ENCODE assay signal across 13 mouse cellular contexts in genomic region chr13:84066960-84067665, GRCm38 (mm10).
DNase-seq lines count a peak whose midpoint lies in the region; ATAC-seq lines count a peak whose summit lies in the region.
"Had no signal": no experiment of that assay in that cellular context is flagged by ENCODE, and none has a peak within 500 bp of the region (broad histone marks: within the 10 kb centered on the region; RNA-seq: fewer than 3 reads in every experiment).

No protein-coding gene starts in this region.

- H3K27me3 ChIP-seq in forebrain, embryonic 12.5 days = no peaks in the 10 kb centered on the region
- H3K27me3 ChIP-seq in hindbrain, embryonic 16.5 days (replicated peaks; ENCODE audit: control insufficient read depth, insufficient read depth, low read length) = no peaks in the 10 kb centered on the region
- no peaks in the 10 kb centered on the region for H3K27me3 ChIP-seq in neural tube, embryonic 14.5 days (ENCODE audit: control insufficient read depth, insufficient read depth, low read length)
- H3K27me3 ChIP-seq: limb, embryonic 13.5 days had no signal

- H3K27ac ChIP-seq in forebrain, embryonic 12.5 days = peak overlapping the region; percentile 96
- peak overlapping the region; percentile 87 for H3K27ac ChIP-seq in hindbrain, embryonic 16.5 days (ENCODE audit: low read depth, low read length)
- peak overlapping the region; percentile 90 for H3K27ac ChIP-seq in neural tube, embryonic 14.5 days (ENCODE audit: low read depth, low read length)
- H3K27ac ChIP-seq: limb, embryonic 13.5 days had no signal

- no peak for DNase-seq in frontal cortex, postnatal 36 days (ENCODE audit: low spot score in 2 of 2)
- DNase-seq in left cerebral cortex, adult 18-20 months (ENCODE audit: low spot score in 2 of 2) = no peak
- no peak for DNase-seq in lung, postnatal 25 days (ENCODE audit: low spot score)
- DNase-seq in ovary, postnatal 36 days (ENCODE audit: low spot score) = no peak
- DNase-seq: heart, adult 11 months; kidney, adult 9 months; lung, adult 2 months; thymus, adult 2 months had no signal

- peaks cover 46% of the 10 kb centered on the region for H3K4me1 ChIP-seq in forebrain, embryonic 12.5 days
- H3K4me1 ChIP-seq in hindbrain, embryonic 16.5 days (ENCODE audit: control insufficient read depth, insufficient read depth, low read depth, low read length) = peaks cover 11% of the 10 kb centered on the region
- H3K4me1 ChIP-seq in neural tube, embryonic 14.5 days (ENCODE audit: control insufficient read depth, insufficient read depth, low read length) = peaks cover 22% of the 10 kb centered on the region; the same call in 1 of the 2 replicates
- H3K4me1 ChIP-seq: limb, embryonic 13.5 days had no signal

- no peaks in the 10 kb centered on the region for H3K9me3 ChIP-seq in forebrain, embryonic 12.5 days
- H3K9me3 ChIP-seq in hindbrain, embryonic 16.5 days (ENCODE audit: control insufficient read depth, low read length) = no peaks in the 10 kb centered on the region
- no peaks in the 10 kb centered on the region for H3K9me3 ChIP-seq in neural tube, embryonic 14.5 days (ENCODE audit: control insufficient read depth, low read length)
- H3K9me3 ChIP-seq: limb, embryonic 13.5 days had no signal

- H3K4me3 ChIP-seq in forebrain, embryonic 12.5 days (replicated peaks) = no peak overlapping the region
- no peak overlapping the region for H3K4me3 ChIP-seq in hindbrain, embryonic 16.5 days (ENCODE audit: low read length)
- H3K4me3 ChIP-seq in neural tube, embryonic 14.5 days (ENCODE audit: low read depth, low read length) = no peak overlapping the region
- H3K4me3 ChIP-seq: limb, embryonic 13.5 days had no signal

- H3K36me3 ChIP-seq in forebrain, embryonic 12.5 days (replicated peaks) = no peaks in the 10 kb centered on the region
- H3K36me3 ChIP-seq in hindbrain, embryonic 16.5 days (ENCODE audit: control insufficient read depth, insufficient read depth, low read length) = no peaks in the 10 kb centered on the region
- no peaks in the 10 kb centered on the region for H3K36me3 ChIP-seq in neural tube, embryonic 14.5 days (ENCODE audit: control insufficient read depth, insufficient read depth, low read length)
- H3K36me3 ChIP-seq: limb, embryonic 13.5 days had no signal

- peak overlapping the region; percentile 36; the same call in 1 of the 2 replicates for H3K9ac ChIP-seq in forebrain, embryonic 12.5 days
- H3K9ac ChIP-seq in hindbrain, embryonic 16.5 days (ENCODE audit: low read depth, low read length) = peak overlapping the region; percentile 45; the same call in 1 of the 2 replicates
- 0 out of 2 replicates have a peak overlapping the region, but pooled peaks have one; percentile 2 for H3K9ac ChIP-seq in neural tube, embryonic 14.5 days (replicated peaks; ENCODE audit: low read depth, low read length)
- H3K9ac ChIP-seq: limb, embryonic 13.5 days had no signal

- WGBS in forebrain, embryonic 12.5 days = 22% methylated on average over 4 of the region's 4 CpGs
- WGBS in hindbrain, embryonic 16.5 days = 20% methylated on average over 4 of the region's 4 CpGs
- WGBS in neural tube, embryonic 14.5 days = 26% methylated on average over 4 of the region's 4 CpGs

- H3K4me2 ChIP-seq in forebrain, embryonic 12.5 days = peak overlapping the region; percentile 34
- peak overlapping the region; percentile 38 for H3K4me2 ChIP-seq in hindbrain, embryonic 16.5 days (ENCODE audit: low read length)
- H3K4me2 ChIP-seq in neural tube, embryonic 14.5 days (ENCODE audit: low read depth, low read length) = peak overlapping the region; percentile 40
- H3K4me2 ChIP-seq: limb, embryonic 13.5 days had no signal

- peak; percentile 51 for ATAC-seq in frontal cortex, adult (ENCODE audit: low TSS enrichment)
- no peak for ATAC-seq in forebrain, embryonic 12.5 days (ENCODE audit: low FRiP score)
- ATAC-seq in hindbrain, embryonic 16.5 days = peak; percentile 55
- ATAC-seq in neural tube, embryonic 14.5 days (ENCODE audit: low read depth) = peak; percentile 35; the same call in 1 of the 2 replicates
